Mouse (Mus musculus) spleen, postnatal 14 days (tissue): ENCODE measurements around the gene Fat4.

Experiments used
- DNase-seq, 2 experiments: peaks; one replicate each; pipeline ENCODE4 v3.0.0; 2021 to 2022; ENCODE audit warnings: low spot score in 2 of 2

Gene Fat4

GRCm38 (mm10) chr3:38886890-38887355 is at the start of gene Fat4:
TSS of gene Fat4 (plus strand) at chr3:38886940.
- no peak for DNase-seq

- DNase-seq: no peak
Observed at GRCm38 (mm10) chr3:38839438-38839837, 47.3 kb upstream of the Fat4 start.

GRCm38 (mm10) chr3:38843000-38843538 is 43.7 kb upstream of the Fat4 start:
- DNase-seq: no peak

GRCm38 (mm10) chr3:38846602-38847382 is 39.9 kb upstream of the Fat4 start:
- no peak for DNase-seq

- DNase-seq: no peak
Observed at GRCm38 (mm10) chr3:38849077-38849476, 37.7 kb upstream of the Fat4 start.

- DNase-seq: no peak
Observed at GRCm38 (mm10) chr3:38849536-38849935, 37.2 kb upstream of the Fat4 start.

GRCm38 (mm10) chr3:38853650-38854049 is 33.1 kb upstream of the Fat4 start:
- DNase-seq: no peak

GRCm38 (mm10) chr3:38860683-38861082 is 26.1 kb upstream of the Fat4 start:
- no peak for DNase-seq

GRCm38 (mm10) chr3:38871291-38871690 is 15.4 kb upstream of the Fat4 start:
- DNase-seq: no peak

GRCm38 (mm10) chr3:38875872-38876271 is 10.9 kb upstream of the Fat4 start:
- no peak for DNase-seq

GRCm38 (mm10) chr3:38876706-38877105 is 10.0 kb upstream of the Fat4 start:
- no peak for DNase-seq

- DNase-seq: no peak
Observed at GRCm38 (mm10) chr3:38882778-38883177, 4.0 kb upstream of the Fat4 start.

GRCm38 (mm10) chr3:38883676-38884075 is 3.1 kb upstream of the Fat4 start:
- no peak for DNase-seq

GRCm38 (mm10) chr3:38884276-38884675 is 2.5 kb upstream of the Fat4 start:
- DNase-seq: peak in 1 of 2 experiments; percentile 36

GRCm38 (mm10) chr3:38884919-38885418 is 1.8 kb upstream of the Fat4 start:
- DNase-seq: no peak

- DNase-seq: peak in 1 of 2 experiments; percentile 21
Observed at GRCm38 (mm10) chr3:38885481-38886001, 1.2 kb upstream of the Fat4 start.

GRCm38 (mm10) chr3:38886061-38886821 is 499 bp upstream of the Fat4 start:
- no peak for DNase-seq

- DNase-seq: no peak
Observed at GRCm38 (mm10) chr3:38887381-38887991, 746 bp downstream of the Fat4 start.

GRCm38 (mm10) chr3:38888111-38888510 is 1.4 kb downstream of the Fat4 start:
- DNase-seq: no peak

GRCm38 (mm10) chr3:38892791-38893224 is 6.1 kb downstream of the Fat4 start:
- no peak for DNase-seq

- no peak for DNase-seq
Observed at GRCm38 (mm10) chr3:38900839-38901238, 14.1 kb downstream of the Fat4 start.

GRCm38 (mm10) chr3:38906832-38907231 is 20.1 kb downstream of the Fat4 start:
- no peak for DNase-seq
